Mouse (Mus musculus): ENCODE measurements at regions not wholly inside any gene's neighbourhood (a gene's known extent, or its start where the extent isn't known, plus 50 kb on each side); places are given as distances from the start of the nearest gene placed in this dataset.
A peak's percentile ranks its signal among the peaks of the same experiment; 100 is the strongest.

DNA sequence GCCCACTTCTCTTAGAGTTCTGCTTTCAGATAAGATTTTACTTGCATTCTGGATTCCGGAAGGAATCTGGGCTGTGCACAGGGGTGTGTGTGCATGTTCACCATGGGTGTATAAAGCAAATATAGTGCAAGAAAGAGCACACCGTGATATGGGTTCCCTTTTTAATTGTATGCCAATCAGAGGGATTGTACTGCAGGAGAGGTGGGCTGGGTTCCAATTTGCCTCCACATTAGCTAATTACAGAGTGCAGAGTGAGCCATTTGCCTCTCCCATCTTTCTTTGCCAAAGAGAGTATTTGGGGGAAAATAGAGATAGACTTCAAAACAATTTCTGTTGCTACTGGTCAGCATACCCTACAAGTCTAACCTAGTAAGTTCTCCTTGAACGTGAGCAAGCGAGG lies 86.4 kb upstream of the 4930583I09Rik start:
- TF ChIP-seq POLR2A (IDR thresholded peaks at IDR 0.05; ENCODE audit: low read depth, low read length) (no peak), CTCF (conservative IDR thresholded peaks at IDR 0.05; ENCODE audit: insufficient read depth, insufficient read length, low read depth, low read length) (no peak)
- WGBS: 82% methylated on average over 4 of the region's 4 CpGs
- no peak for DNase-seq

DNA sequence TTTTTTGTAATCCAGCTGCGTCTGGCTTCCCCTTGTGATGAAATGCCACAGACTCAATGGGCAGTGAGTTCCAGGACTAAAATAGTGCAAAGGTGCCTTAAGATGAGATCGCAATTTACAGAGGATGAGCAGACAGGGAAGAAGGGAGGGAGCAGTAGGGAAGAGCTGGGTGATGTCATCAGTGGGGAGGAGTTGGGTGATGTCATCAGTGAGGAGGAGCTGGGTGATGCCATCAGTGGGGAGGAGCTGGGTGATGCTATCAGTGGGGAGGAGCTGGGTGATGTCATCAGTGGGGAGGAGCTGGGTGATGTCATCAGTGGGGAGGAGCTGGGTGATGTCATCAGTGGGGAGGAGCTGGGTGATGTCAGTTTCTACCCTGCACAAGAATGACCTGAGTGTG lies 84.4 kb upstream of the 4930583I09Rik start:
- DNase-seq: no peak
- Histone ChIP-seq H3K4me3 (ENCODE audit: insufficient read depth, low read depth, low read length) (no peak overlapping the region), H3K36me3 (ENCODE audit: control insufficient read depth, insufficient read depth, low read length) (no peaks in the 10 kb centered on the region), H3K27me3 (replicated peaks; ENCODE audit: control insufficient read depth, insufficient read depth, low read length) (no peaks in the 10 kb centered on the region), H3K27ac (ENCODE audit: insufficient read depth, low read depth, low read length) (no peak overlapping the region), H3K4me1 (ENCODE audit: control insufficient read depth, insufficient read depth, low read length) (no peaks in the 10 kb centered on the region)
- TF ChIP-seq POLR2A (IDR thresholded peaks at IDR 0.05; ENCODE audit: low read depth, low read length) (no peak), CTCF (conservative IDR thresholded peaks at IDR 0.05; ENCODE audit: insufficient read depth, insufficient read length, low read depth, low read length) (no peak)
- 70% methylated on average over 2 of the region's 2 CpGs for WGBS

More for the DNA sequence above, 86.4 kb upstream of the 4930583I09Rik start:
- H3K36me3 ChIP-seq (ENCODE audit: control insufficient read depth, insufficient read depth, low read length): no peaks in the 10 kb centered on the region
- H3K4me1 ChIP-seq (ENCODE audit: control insufficient read depth, insufficient read depth, low read length): no peaks in the 10 kb centered on the region
- no peak overlapping the region for H3K27ac ChIP-seq (ENCODE audit: insufficient read depth, low read depth, low read length)
- no peak overlapping the region for H3K4me3 ChIP-seq (ENCODE audit: insufficient read depth, low read depth, low read length)
- H3K27me3 ChIP-seq (replicated peaks; ENCODE audit: control insufficient read depth, insufficient read depth, low read length): no peaks in the 10 kb centered on the region

DNA sequence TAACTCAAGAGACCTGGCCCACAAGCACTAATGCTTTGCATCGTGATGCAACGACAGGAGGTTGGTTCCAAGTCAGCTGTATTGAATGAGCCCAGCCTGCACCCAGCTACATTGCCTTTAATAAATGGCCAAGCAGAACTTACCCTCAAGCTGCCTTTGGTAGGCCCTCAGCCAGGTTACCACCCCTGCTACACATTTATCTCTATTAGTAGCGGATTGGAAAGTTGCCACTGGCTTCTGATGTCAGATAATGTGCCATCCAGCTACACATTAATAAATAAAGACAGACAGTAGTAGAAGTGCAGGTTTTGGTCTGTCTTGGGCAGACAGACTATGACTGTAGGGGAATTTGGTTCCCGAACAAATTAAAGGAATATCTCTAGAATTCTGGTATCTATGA lies 82.0 kb upstream of the 4930583I09Rik start:
- WGBS: 66% methylated on average over 4 of the region's 4 CpGs

DNA sequence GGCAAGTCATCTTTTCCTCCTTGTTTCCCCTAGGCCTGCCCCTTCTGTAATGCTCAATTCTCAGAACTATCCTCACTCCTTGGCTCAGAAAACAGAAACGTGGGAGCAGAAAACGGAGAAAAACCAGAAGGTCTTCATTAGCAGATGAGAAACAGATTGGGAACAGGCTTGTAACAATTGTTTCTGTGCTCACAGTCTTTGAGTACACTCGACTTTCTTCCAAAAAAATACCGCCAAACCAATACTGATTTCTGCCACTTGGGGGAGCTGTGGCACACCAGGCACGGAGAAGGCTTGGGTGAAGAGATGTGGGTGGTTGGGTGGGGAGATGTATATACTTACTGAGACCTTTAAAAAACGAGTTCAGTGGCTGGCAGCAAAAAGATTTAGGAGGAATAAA lies 80.8 kb upstream of the 4930583I09Rik start:
- no peak for DNase-seq
- Histone ChIP-seq H3K4me1 (ENCODE audit: control insufficient read depth, insufficient read depth, low read length) (peaks cover 3% of the 10 kb centered on the region; the same call in 1 of the 2 replicates), H3K27ac (ENCODE audit: insufficient read depth, low read depth, low read length) (no peak overlapping the region), H3K36me3 (ENCODE audit: control insufficient read depth, insufficient read depth, low read length) (no peaks in the 10 kb centered on the region), H3K27me3 (replicated peaks; ENCODE audit: control insufficient read depth, insufficient read depth, low read length) (no peaks in the 10 kb centered on the region), H3K4me3 (ENCODE audit: insufficient read depth, low read depth, low read length) (no peak overlapping the region)
- 82% methylated on average over 6 of the region's 6 CpGs for WGBS
- TF ChIP-seq CTCF (conservative IDR thresholded peaks at IDR 0.05; ENCODE audit: insufficient read depth, insufficient read length, low read depth, low read length): peak; percentile 30; the same call in 1 of the 2 replicates
- no peak for TF ChIP-seq POLR2A (IDR thresholded peaks at IDR 0.05; ENCODE audit: low read depth, low read length)

More for the DNA sequence above, 82.0 kb upstream of the 4930583I09Rik start:
- Histone ChIP-seq H3K36me3 (ENCODE audit: control insufficient read depth, insufficient read depth, low read length) (no peaks in the 10 kb centered on the region), H3K4me1 (ENCODE audit: control insufficient read depth, insufficient read depth, low read length) (peaks cover 3% of the 10 kb centered on the region; the same call in 1 of the 2 replicates), H3K4me3 (ENCODE audit: insufficient read depth, low read depth, low read length) (no peak overlapping the region), H3K27ac (ENCODE audit: insufficient read depth, low read depth, low read length) (no peak overlapping the region), H3K27me3 (replicated peaks; ENCODE audit: control insufficient read depth, insufficient read depth, low read length) (no peaks in the 10 kb centered on the region)
- no peak for TF ChIP-seq CTCF (conservative IDR thresholded peaks at IDR 0.05; ENCODE audit: insufficient read depth, insufficient read length, low read depth, low read length)
- no peak for TF ChIP-seq POLR2A (IDR thresholded peaks at IDR 0.05; ENCODE audit: low read depth, low read length)
- DNase-seq: peak; percentile 10

DNA sequence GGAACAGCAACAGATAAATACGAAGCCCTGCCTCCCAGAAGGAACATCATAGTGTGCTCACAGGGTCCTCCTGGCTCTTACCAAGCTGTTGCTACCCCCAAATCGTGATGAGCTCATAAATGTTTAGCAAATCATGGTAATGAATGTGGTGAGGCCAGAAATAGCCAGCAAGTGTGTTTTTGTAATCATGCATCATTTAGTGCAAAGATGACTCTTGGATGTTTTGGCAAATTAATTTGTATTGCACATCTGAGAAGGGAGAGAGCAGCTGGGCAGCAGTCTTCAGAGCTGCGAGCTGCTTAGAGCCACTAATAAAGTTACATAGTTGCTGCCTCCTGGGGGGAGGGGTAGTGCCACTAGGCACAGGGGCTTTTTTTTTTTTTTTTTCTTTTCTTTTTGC lies 79.8 kb upstream of the 4930583I09Rik start:
- no peak for TF ChIP-seq POLR2A (IDR thresholded peaks at IDR 0.05; ENCODE audit: low read depth, low read length)
- no peak for TF ChIP-seq CTCF (conservative IDR thresholded peaks at IDR 0.05; ENCODE audit: insufficient read depth, insufficient read length, low read depth, low read length)
- WGBS: 54% methylated on average over 3 of the region's 3 CpGs
- DNase-seq: no peak

DNA sequence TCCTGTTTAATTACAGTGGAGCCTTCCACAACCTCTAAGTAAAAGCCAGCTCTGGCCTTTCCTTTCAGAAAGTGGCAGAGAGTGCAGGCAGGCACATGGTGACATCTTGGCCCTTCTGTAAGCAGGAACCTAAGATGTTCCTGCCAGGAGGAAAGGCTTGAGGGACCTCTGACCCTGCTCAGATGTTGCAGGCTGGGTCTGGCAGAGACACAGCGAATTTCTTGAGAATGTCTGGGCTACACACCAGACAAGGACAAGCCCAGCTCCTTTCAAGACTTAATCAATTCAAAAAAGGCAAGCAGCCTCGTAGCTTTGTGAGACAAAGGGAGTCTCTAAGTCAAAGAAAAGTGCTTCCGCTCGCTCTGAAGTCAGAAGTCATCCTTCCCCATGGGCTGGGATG lies 79.2 kb upstream of the 4930583I09Rik start:
- peak; percentile 7 for DNase-seq
- no peak overlapping the region for H3K27ac ChIP-seq (ENCODE audit: insufficient read depth, low read depth, low read length)
- no peaks in the 10 kb centered on the region for H3K27me3 ChIP-seq (replicated peaks; ENCODE audit: control insufficient read depth, insufficient read depth, low read length)
- peaks cover 3% of the 10 kb centered on the region; the same call in 1 of the 2 replicates for H3K4me1 ChIP-seq (ENCODE audit: control insufficient read depth, insufficient read depth, low read length)
- no peak overlapping the region for H3K4me3 ChIP-seq (ENCODE audit: insufficient read depth, low read depth, low read length)
- TF ChIP-seq CTCF (conservative IDR thresholded peaks at IDR 0.05; ENCODE audit: insufficient read depth, insufficient read length, low read depth, low read length) (no peak), POLR2A (IDR thresholded peaks at IDR 0.05; ENCODE audit: low read depth, low read length) (no peak)
- H3K36me3 ChIP-seq (ENCODE audit: control insufficient read depth, insufficient read depth, low read length): no peaks in the 10 kb centered on the region
- WGBS: 63% methylated on average over 4 of the region's 4 CpGs

More for the DNA sequence above, 79.8 kb upstream of the 4930583I09Rik start:
- Histone ChIP-seq H3K4me3 (ENCODE audit: insufficient read depth, low read depth, low read length) (no peak overlapping the region), H3K27ac (ENCODE audit: insufficient read depth, low read depth, low read length) (no peak overlapping the region), H3K27me3 (replicated peaks; ENCODE audit: control insufficient read depth, insufficient read depth, low read length) (no peaks in the 10 kb centered on the region), H3K36me3 (ENCODE audit: control insufficient read depth, insufficient read depth, low read length) (no peaks in the 10 kb centered on the region), H3K4me1 (ENCODE audit: control insufficient read depth, insufficient read depth, low read length) (peaks cover 3% of the 10 kb centered on the region; the same call in 1 of the 2 replicates)

DNA sequence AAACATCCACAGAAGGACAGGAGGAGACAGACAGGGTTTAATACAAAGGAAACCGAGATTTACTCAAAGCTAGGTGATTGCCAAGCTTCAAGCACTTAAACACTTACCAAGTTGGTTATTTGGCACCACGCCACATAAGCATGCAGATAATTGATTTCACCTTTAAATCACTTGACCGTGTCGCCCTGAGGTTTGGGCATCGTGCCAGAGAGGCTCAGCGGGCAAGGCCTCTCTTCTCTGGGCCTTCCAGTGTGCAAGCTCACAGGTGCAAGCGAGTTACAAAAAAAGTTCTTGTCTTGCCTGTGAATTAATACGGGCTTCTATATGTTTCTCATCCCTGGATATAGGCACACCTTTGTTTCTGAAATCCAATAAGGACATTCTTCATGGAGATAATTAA lies 78.4 kb upstream of the 4930583I09Rik start:
- Histone ChIP-seq H3K27ac (ENCODE audit: insufficient read depth, low read depth, low read length) (no peak overlapping the region), H3K4me3 (ENCODE audit: insufficient read depth, low read depth, low read length) (no peak overlapping the region), H3K4me1 (ENCODE audit: control insufficient read depth, insufficient read depth, low read length) (peaks cover 3% of the 10 kb centered on the region; the same call in 1 of the 2 replicates), H3K36me3 (ENCODE audit: control insufficient read depth, insufficient read depth, low read length) (no peaks in the 10 kb centered on the region), H3K27me3 (replicated peaks; ENCODE audit: control insufficient read depth, insufficient read depth, low read length) (no peaks in the 10 kb centered on the region)
- DNase-seq: peak; percentile 86
- no peak for TF ChIP-seq CTCF (conservative IDR thresholded peaks at IDR 0.05; ENCODE audit: insufficient read depth, insufficient read length, low read depth, low read length)
- TF ChIP-seq POLR2A (IDR thresholded peaks at IDR 0.05; ENCODE audit: low read depth, low read length): no peak
- WGBS: 13% methylated on average over 8 of the region's 8 CpGs

Data from kidney, adult 2 months (tissue).